Mouse (Mus musculus) hindbrain, embryonic 10.5 days (tissue): ENCODE results near the gene Slc16a12. TPM values are rescaled to one million over a fixed set of nuclear protein-coding genes. Genes with fewer than 3 reads are reported as not detected.

Experiments used
- DNase-seq: peaks from one replicate; pipeline ENCODE4 v3.0.0-alpha.2; 2017; ENCODE audit warnings: low spot score
- H3K27ac ChIP-seq: fragments of 300-500 bp; sonication (generic); 2 replicates; pipeline ENCODE4 v1.5.1; 2016; ENCODE audit warnings: mild to moderate bottlenecking, moderate library complexity
- H3K27me3 ChIP-seq: fragments of 300-500 bp; sonication (generic); 2 replicates; pipeline ENCODE4 v1.6.1; 2016; ENCODE audit warnings: mild to moderate bottlenecking; ENCODE audit not compliant: poor library complexity, insufficient read depth, severe bottlenecking
- H3K36me3 ChIP-seq: fragments of 300-500 bp; sonication (generic); 2 replicates; pipeline ENCODE4 v1.6.1; 2016; ENCODE audit warnings: mild to moderate bottlenecking, moderate library complexity
- H3K4me1 ChIP-seq: fragments of 300-500 bp; sonication (generic); replicated peaks from 2 replicates; pipeline ENCODE4 v1.6.1; 2016; ENCODE audit warnings: mild to moderate bottlenecking
- H3K4me3 ChIP-seq: fragments of 300-500 bp; sonication (generic); 2 replicates; pipeline ENCODE4 v1.5.1; 2016; ENCODE audit warnings: mild to moderate bottlenecking, moderate library complexity
- H3K9me3 ChIP-seq: fragments of 300-500 bp; sonication (generic); 2 replicates; pipeline ENCODE4 v1.6.1; 2016; ENCODE audit warnings: mild to moderate bottlenecking, moderate library complexity
- WGBS: fragments of 180-500 bp; shearing (Covaris S2); methylation state at CpG from one replicate; pipeline ENCODE4 v1.1.7; 2016; 5-methylcytosine and 5-hydroxymethylcytosine counted together
- polyA plus RNA-seq: library from polyadenylated mRNA; unstranded; fragments of >200 nt; fragmentation: Nextera tagmentation; extraction: Ambion mirVana; gene quantifications from 2 replicates; pipeline ENCODE4 v1.2.1, GENCODE M21; 2016

The Slc16a12 gene
- polyA plus RNA-seq: 0.75 and 1.4 TPM in 2 replicates

DNA sequence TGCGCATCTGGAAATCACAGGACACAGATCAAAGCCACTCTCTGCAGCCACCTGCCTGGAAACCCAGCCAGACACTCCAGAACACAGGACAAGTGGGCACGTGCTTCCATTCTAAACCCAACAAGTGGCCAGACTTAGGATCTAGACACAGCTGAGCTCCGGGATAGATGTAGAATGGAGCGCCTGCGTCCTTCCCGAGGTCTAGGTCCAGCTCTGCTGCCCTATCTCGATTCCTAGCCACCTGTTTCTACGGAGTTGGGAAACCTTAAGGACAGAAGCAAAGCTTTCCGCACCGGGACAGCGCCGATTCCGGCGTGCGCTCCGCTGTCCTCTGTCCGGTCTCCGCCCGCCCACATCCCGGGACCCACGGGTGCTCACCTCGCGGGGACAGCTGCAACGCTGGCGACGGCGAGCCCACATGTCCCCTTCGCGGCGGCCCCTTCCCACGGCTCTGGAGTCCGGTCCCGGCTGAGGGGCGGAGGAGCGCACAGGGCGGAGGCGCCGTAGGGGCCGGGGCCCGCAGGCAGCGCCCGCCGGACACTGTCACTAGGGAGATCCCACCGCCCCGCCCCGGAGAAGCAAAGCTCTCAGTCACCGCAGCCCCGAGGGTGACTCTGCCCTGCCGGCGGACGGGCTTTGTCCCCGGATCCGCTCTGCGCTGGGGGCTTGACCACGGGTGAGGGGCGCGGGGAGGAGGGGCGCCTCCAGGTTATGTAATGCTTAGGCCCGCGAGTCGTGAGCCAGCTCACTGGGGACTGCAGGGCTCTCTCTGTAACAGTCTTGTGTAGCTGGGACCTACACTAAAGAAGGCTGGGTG lies at the start of gene Slc16a12:
Slc16a12 (minus strand) TSS at position 602 of the 817 bp plus-strand sequence.
- Histone ChIP-seq H3K27ac (peak within 1 kb of the TSS; percentile 86), H3K9me3 (no peaks in the 10 kb centered on the region), H3K4me3 (peak within 1 kb of the TSS; percentile 82), H3K27me3 (peaks cover 37% of the 10 kb centered on the region), H3K36me3 (no peaks in the 10 kb centered on the region), H3K4me1 (peaks cover 14% of the 10 kb centered on the region)
- peak; percentile 64 for DNase-seq
- under 1% methylated on average over 61 of the region's 61 CpGs for WGBS

DNA sequence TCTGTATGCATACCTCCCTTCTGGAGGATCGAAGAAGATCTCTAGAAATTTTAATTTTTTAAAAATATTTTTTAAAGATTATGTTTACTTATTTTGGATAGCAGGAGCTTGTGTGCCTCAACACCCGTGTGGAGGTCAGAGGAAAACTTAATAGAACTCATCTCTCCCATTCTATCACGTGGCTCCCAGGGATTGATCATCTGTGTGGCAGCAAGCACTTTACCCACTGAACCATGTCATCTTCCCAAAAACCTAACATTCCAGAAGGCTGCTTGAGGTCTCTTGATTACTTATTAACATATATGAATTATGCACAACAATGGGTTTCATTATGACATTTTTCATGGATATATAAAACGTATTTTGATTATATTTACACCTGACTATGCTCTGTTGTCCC lies 49.3 kb upstream of the Slc16a12 start:
- no peak for DNase-seq
- H3K4me3 ChIP-seq: no peak overlapping the region
- no peaks in the 10 kb centered on the region for H3K4me1 ChIP-seq
- no peak overlapping the region for H3K27ac ChIP-seq
- H3K9me3 ChIP-seq: no peaks in the 10 kb centered on the region
- 80% methylated on average over 4 of the region's 4 CpGs for WGBS
- H3K27me3 ChIP-seq: no peaks in the 10 kb centered on the region
- H3K36me3 ChIP-seq: no peaks in the 10 kb centered on the region

DNA sequence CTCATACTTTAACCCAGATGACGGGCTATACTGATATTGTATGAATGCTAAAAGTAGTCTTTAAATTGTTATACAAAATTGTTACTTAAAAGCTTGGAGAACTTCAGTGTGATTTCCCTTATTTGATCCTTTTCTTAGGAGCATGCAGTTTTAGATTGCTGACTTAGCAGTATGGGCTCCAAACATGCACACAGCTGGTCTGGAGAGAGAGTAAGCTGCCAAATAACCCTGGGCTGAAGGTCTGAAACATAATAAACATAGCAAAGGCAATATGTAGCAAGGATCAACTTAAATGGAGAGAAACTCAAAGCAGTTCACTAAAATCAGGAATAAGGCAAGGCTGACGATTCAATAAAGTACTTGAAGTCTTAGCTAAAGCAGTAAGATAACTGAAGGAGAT lies 35.4 kb upstream of the Slc16a12 start:
- 93% methylated on average over 2 of the region's 2 CpGs for WGBS
- no peak overlapping the region for H3K4me3 ChIP-seq

DNA sequence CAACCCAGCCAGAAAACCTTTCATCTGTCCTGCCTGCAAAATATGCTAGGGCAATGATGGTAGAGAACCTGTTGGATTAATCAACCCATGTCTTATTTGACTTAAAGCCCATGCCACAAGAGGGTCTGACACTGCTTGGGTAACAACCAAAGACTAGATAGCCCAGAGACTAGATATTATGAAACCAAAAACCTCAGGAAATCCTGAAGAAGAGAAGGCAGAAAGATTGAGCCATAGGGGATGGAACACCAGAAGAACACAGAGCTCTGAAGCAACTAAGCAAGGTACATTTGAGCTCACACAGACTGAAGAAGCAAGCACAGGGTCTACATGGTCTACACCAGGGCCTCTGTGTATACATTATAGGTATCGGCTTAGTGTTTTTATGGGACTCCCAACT lies 31.9 kb upstream of the Slc16a12 start:
- H3K27me3 ChIP-seq: no peaks in the 10 kb centered on the region
- 90% methylated on average over 1 of the region's 1 CpGs for WGBS

More for the DNA sequence above, 35.4 kb upstream of the Slc16a12 start:
- H3K27ac ChIP-seq: no peak overlapping the region
- DNase-seq: no peak
- H3K4me1 ChIP-seq: no peaks in the 10 kb centered on the region
- no peaks in the 10 kb centered on the region for H3K9me3 ChIP-seq
- H3K36me3 ChIP-seq: no peaks in the 10 kb centered on the region
- H3K27me3 ChIP-seq: no peaks in the 10 kb centered on the region

DNA sequence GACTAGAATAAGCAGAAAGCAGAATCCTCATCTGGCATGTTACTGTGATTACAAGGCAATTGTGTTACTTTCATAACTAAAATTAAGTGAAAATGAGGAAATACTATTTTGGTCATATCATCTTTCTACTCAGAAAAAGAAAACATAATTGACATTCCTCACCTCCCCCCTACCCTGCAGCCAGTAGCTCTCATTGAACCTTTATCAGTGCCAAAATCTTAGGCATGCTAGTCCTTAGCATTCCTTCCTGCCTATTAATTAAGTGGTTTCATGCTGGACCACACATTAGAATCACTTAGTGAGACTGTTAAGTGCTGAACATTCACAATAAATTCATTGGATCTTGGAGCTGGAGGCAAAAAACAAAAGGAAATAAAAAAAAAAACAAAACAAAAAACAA lies 31.0 kb upstream of the Slc16a12 start:
- no peaks in the 10 kb centered on the region for H3K4me1 ChIP-seq
- no peak overlapping the region for H3K4me3 ChIP-seq
- H3K9me3 ChIP-seq: no peaks in the 10 kb centered on the region
- no peak for DNase-seq
- H3K36me3 ChIP-seq: no peaks in the 10 kb centered on the region
- no peak overlapping the region for H3K27ac ChIP-seq
- no peaks in the 10 kb centered on the region for H3K27me3 ChIP-seq

More for the DNA sequence above, 31.9 kb upstream of the Slc16a12 start:
- DNase-seq: no peak
- no peak overlapping the region for H3K4me3 ChIP-seq
- H3K4me1 ChIP-seq: no peaks in the 10 kb centered on the region
- no peaks in the 10 kb centered on the region for H3K9me3 ChIP-seq
- H3K36me3 ChIP-seq: no peaks in the 10 kb centered on the region
- no peak overlapping the region for H3K27ac ChIP-seq

DNA sequence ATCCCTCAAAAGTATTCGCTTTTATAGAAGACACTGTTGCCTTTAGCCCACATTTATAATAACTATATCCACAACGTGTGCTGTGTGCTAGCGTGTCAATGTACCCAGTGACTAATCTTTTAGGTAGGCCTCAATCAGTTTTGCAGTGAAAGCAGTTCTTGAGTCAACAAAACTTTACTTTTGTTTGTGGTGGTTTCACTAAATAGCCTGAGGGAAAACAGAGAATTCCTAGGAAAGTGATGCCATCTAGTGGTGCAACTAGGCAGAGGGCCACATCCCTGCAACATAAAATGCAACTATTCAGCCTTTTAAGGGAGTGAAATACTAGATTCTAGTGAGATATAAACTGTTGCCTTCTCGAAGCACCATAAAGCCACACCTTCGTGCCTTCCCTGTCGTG lies 25.7 kb upstream of the Slc16a12 start:
- Histone ChIP-seq H3K4me3 (no peak overlapping the region), H3K36me3 (no peaks in the 10 kb centered on the region), H3K27me3 (no peaks in the 10 kb centered on the region), H3K27ac (no peak overlapping the region), H3K9me3 (no peaks in the 10 kb centered on the region), H3K4me1 (no peaks in the 10 kb centered on the region)
- WGBS: 35% methylated on average over 6 of the region's 6 CpGs
- peak; percentile 33 for DNase-seq

- 89% methylated on average over 6 of the region's 6 CpGs for WGBS
- no peaks in the 10 kb centered on the region for H3K27me3 ChIP-seq
- no peaks in the 10 kb centered on the region for H3K36me3 ChIP-seq
- H3K4me1 ChIP-seq: no peaks in the 10 kb centered on the region
- H3K27ac ChIP-seq: no peak overlapping the region
- no peak for DNase-seq
- H3K9me3 ChIP-seq: no peaks in the 10 kb centered on the region
- H3K4me3 ChIP-seq: no peak overlapping the region
These were observed 23.7 kb upstream of the Slc16a12 start for GRCm38 (mm10) chr19:34770764-34771163.

- WGBS: 84% methylated on average over 1 of the region's 1 CpGs
- no peak for DNase-seq
- H3K27me3 ChIP-seq: no peaks in the 10 kb centered on the region
- H3K27ac ChIP-seq: no peak overlapping the region
- H3K4me3 ChIP-seq: no peak overlapping the region
- no peaks in the 10 kb centered on the region for H3K36me3 ChIP-seq
- H3K4me1 ChIP-seq: no peaks in the 10 kb centered on the region
- H3K9me3 ChIP-seq: no peaks in the 10 kb centered on the region
These were observed 11.7 kb upstream of the Slc16a12 start for GRCm38 (mm10) chr19:34758754-34759153.

DNA sequence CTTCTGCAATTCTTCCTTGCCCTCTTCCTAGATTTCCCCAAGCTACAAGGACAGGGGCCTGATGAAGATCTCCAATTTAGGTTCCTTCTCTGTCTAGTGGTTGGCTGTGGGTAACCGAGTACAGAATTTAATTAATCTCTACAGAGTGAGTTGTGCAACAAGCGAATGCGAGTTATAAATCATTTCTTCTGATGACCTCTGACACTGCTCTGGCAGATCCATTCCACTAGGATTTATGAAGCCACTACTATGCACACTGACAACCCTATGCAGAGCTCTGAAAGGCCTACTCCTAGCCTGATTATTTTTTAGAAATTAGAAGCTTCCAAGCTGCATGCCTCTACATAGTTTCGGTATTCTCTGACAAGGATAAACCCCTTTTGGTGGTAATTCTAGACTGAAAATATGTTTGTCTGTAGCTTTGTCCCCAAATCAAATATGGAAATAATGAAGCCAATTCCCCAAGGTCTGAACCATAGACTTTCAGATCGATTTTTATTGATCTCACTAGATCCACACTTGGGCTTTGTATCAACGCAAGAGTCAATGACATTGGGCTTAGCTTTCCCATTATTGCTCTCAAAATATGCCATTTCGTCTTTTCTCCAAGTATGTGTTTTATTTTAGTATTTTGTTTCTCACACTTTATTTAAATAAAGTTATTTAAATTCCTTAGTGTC lies 9.6 kb upstream of the Slc16a12 start:
- H3K4me3 ChIP-seq: no peak overlapping the region
- no peak for DNase-seq
- no peaks in the 10 kb centered on the region for H3K36me3 ChIP-seq
- H3K27me3 ChIP-seq: no peaks in the 10 kb centered on the region
- H3K27ac ChIP-seq: no peak overlapping the region
- H3K4me1 ChIP-seq: no peaks in the 10 kb centered on the region
- no peaks in the 10 kb centered on the region for H3K9me3 ChIP-seq
- WGBS: 85% methylated on average over 7 of the region's 7 CpGs

DNA sequence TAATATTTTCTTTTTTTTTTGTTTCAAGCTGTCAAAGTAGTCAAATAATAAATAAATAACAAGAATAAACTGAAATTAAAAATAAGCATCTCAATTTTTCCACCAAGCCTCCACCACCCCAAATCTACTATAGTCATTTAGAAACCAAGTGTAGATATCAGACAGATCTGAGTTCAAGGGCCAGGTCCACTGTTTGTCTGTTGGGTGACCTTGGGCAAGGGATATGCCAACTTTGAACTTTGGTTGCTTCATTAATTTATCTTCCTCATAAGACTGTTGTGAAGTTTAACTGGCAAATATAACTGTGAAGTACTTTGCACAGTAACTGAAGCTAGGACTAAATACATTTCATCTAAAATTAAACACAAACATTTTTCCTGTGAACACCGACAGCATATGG lies 8.6 kb upstream of the Slc16a12 start:
- H3K4me1 ChIP-seq: no peaks in the 10 kb centered on the region
- 81% methylated on average over 1 of the region's 1 CpGs for WGBS
- DNase-seq: no peak
- no peak overlapping the region for H3K4me3 ChIP-seq
- no peak overlapping the region for H3K27ac ChIP-seq
- H3K27me3 ChIP-seq: no peaks in the 10 kb centered on the region
- no peaks in the 10 kb centered on the region for H3K9me3 ChIP-seq
- H3K36me3 ChIP-seq: no peaks in the 10 kb centered on the region

DNA sequence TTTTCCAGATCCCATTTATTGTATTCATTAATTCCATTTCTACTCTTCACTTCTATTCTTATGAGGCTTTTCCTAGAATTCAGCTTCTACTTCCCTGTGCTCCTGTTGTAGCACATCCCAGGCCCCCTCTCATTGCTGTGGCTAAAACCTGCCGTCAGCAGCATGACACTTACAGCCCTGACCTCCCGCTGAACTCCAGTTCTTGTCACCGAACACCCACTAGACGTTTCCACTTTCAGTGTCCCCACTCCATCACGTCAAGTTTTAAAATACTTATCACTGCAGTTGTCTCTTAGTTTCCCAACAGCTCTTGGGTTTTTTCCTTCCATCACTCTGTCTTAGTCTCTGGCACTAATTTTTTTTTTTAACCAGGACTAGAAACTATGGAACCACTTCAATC lies 6.2 kb upstream of the Slc16a12 start:
- no peak for DNase-seq
- H3K27me3 ChIP-seq: no peaks in the 10 kb centered on the region
- no peaks in the 10 kb centered on the region for H3K4me1 ChIP-seq
- no peaks in the 10 kb centered on the region for H3K36me3 ChIP-seq
- H3K4me3 ChIP-seq: no peak overlapping the region
- WGBS: 70% methylated on average over 5 of the region's 5 CpGs
- H3K27ac ChIP-seq: no peak overlapping the region
- H3K9me3 ChIP-seq: no peaks in the 10 kb centered on the region

GRCm38 (mm10) chr19:34752391-34753092 lies 5.5 kb upstream of the Slc16a12 start:
- WGBS: 80% methylated on average over 3 of the region's 3 CpGs
- no peak for DNase-seq
- Histone ChIP-seq H3K4me3 (no peak overlapping the region), H3K9me3 (no peaks in the 10 kb centered on the region), H3K4me1 (no peaks in the 10 kb centered on the region), H3K27me3 (peaks cover 4% of the 10 kb centered on the region; the same call in 1 of the 2 replicates), H3K36me3 (no peaks in the 10 kb centered on the region), H3K27ac (no peak overlapping the region)

DNA sequence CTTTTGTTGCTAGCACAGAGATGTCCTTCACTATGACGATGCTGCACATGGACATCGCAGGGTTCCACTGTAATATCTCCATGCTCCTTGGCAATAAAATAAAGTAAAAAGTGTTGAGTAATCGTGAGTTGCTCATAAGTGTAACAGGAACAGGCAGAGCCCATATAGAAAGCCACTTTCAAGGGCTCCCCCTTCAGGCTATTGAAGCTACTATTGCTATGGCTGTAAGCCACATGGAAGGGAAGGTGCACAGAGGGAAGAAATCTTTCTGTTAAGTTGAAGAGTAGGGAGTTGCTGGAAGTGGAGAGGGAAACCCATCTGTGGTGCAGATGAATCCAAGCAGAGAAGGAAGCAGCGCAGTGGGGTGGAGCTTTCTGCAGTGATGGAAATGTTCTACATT lies 4.1 kb upstream of the Slc16a12 start:
- DNase-seq: no peak
- H3K36me3 ChIP-seq: no peaks in the 10 kb centered on the region
- H3K4me3 ChIP-seq: no peak overlapping the region
- no peaks in the 10 kb centered on the region for H3K9me3 ChIP-seq
- WGBS: 83% methylated on average over 4 of the region's 4 CpGs
- H3K27ac ChIP-seq: no peak overlapping the region
- H3K4me1 ChIP-seq: peaks cover 14% of the 10 kb centered on the region
- peaks cover 18% of the 10 kb centered on the region for H3K27me3 ChIP-seq
